Mouse (Mus musculus): ENCODE measurements around the gene 1700122O11Rik.

Gene 1700122O11Rik

GRCm38 (mm10) chr17:48038193-48038592 lies at the start of gene 1700122O11Rik:
Gene 1700122O11Rik, minus strand, starts transcription at chr17:48038293.
- DNase-seq (ENCODE audit: low read depth): no peak

- DNase-seq (ENCODE audit: low read depth): no peak
Observed at GRCm38 (mm10) chr17:48080626-48081025, 42.5 kb upstream of the 1700122O11Rik start.

GRCm38 (mm10) chr17:48067729-48068128 lies 29.6 kb upstream of the 1700122O11Rik start:
- no peak for DNase-seq (ENCODE audit: low read depth)

GRCm38 (mm10) chr17:48067083-48067614 lies 29.1 kb upstream of the 1700122O11Rik start:
- no peak for DNase-seq (ENCODE audit: low read depth)

GRCm38 (mm10) chr17:48065081-48065501 lies 27.0 kb upstream of the 1700122O11Rik start:
- DNase-seq (ENCODE audit: low read depth): no peak

GRCm38 (mm10) chr17:48064196-48064843 lies 26.2 kb upstream of the 1700122O11Rik start:
- DNase-seq (ENCODE audit: low read depth): no peak

- no peak for DNase-seq (ENCODE audit: low read depth)
Observed at GRCm38 (mm10) chr17:48057382-48057781, 19.3 kb upstream of the 1700122O11Rik start.

GRCm38 (mm10) chr17:48055076-48055816 lies 17.2 kb upstream of the 1700122O11Rik start:
- DNase-seq (ENCODE audit: low read depth): no peak

GRCm38 (mm10) chr17:48053646-48054045 lies 15.6 kb upstream of the 1700122O11Rik start:
- DNase-seq (ENCODE audit: low read depth): no peak

- DNase-seq (ENCODE audit: low read depth): no peak
Observed at GRCm38 (mm10) chr17:48052338-48053067, 14.4 kb upstream of the 1700122O11Rik start.

- no peak for DNase-seq (ENCODE audit: low read depth)
Observed at GRCm38 (mm10) chr17:48051638-48052337, 13.7 kb upstream of the 1700122O11Rik start.

- DNase-seq (ENCODE audit: low read depth): peak; percentile 90
Observed at GRCm38 (mm10) chr17:48045631-48046030, 7.5 kb upstream of the 1700122O11Rik start.

- DNase-seq (ENCODE audit: low read depth): no peak
Observed at GRCm38 (mm10) chr17:48043154-48043880, 5.2 kb upstream of the 1700122O11Rik start.

- DNase-seq (ENCODE audit: low read depth): peak; percentile 77
Observed at GRCm38 (mm10) chr17:48041351-48042287, 3.5 kb upstream of the 1700122O11Rik start.

GRCm38 (mm10) chr17:48039232-48039866 lies 1.3 kb upstream of the 1700122O11Rik start:
- peak; percentile 81 for DNase-seq (ENCODE audit: low read depth)

- peak; percentile 50 for DNase-seq (ENCODE audit: low read depth)
Observed at GRCm38 (mm10) chr17:48036921-48037320, 1.2 kb downstream of the 1700122O11Rik start.

- DNase-seq (ENCODE audit: low read depth): no peak
Observed at GRCm38 (mm10) chr17:48031521-48032430, 6.3 kb downstream of the 1700122O11Rik start.

GRCm38 (mm10) chr17:48029241-48029640 lies 8.9 kb downstream of the 1700122O11Rik start:
- no peak for DNase-seq (ENCODE audit: low read depth)
